Mouse (Mus musculus) common myeloid progenitor, adult 5-6 weeks (primary cell): Measurements from ENCODE around the gene Ppp5c. TPM values are rescaled to one million over a fixed set of nuclear protein-coding genes. Genes with fewer than 3 reads are reported as not detected.
A peak's percentile ranks its signal among the peaks of the same experiment; 100 is the strongest.
"Not testable (repeated sequence)": the region's sequence is repeated elsewhere in the genome, so short reads cannot be mapped to it uniquely, and the experiment has no call there.

Experiments
- ATAC-seq: replicated peaks from 2 replicates; pipeline ENCODE4 v1.8.0; 2016; ENCODE audit warnings: low read depth, mild to moderate bottlenecking, moderate TSS enrichment, inconsistent platforms; ENCODE audit not compliant: poor library complexity, severe bottlenecking
- total RNA-seq: library from RNA; stranded (forward); fragments of 200-1000, 187-1606 nt; gene quantifications from 2 replicates; pipeline ENCODE4 v1.2.3, GENCODE M21; 2017

The Ppp5c gene
- total RNA-seq = 75.0 and 99.0 TPM in 2 replicates

- ATAC-seq = peak; percentile 57
These were observed at the start of gene Ppp5c for GRCm38 (mm10) chr7:17027588-17028343. Gene Ppp5c, minus strand, starts transcription at chr7:17027924.

- no peak for ATAC-seq
These were observed 48.8 kb upstream of the Ppp5c start for GRCm38 (mm10) chr7:17076542-17076941.

DNA sequence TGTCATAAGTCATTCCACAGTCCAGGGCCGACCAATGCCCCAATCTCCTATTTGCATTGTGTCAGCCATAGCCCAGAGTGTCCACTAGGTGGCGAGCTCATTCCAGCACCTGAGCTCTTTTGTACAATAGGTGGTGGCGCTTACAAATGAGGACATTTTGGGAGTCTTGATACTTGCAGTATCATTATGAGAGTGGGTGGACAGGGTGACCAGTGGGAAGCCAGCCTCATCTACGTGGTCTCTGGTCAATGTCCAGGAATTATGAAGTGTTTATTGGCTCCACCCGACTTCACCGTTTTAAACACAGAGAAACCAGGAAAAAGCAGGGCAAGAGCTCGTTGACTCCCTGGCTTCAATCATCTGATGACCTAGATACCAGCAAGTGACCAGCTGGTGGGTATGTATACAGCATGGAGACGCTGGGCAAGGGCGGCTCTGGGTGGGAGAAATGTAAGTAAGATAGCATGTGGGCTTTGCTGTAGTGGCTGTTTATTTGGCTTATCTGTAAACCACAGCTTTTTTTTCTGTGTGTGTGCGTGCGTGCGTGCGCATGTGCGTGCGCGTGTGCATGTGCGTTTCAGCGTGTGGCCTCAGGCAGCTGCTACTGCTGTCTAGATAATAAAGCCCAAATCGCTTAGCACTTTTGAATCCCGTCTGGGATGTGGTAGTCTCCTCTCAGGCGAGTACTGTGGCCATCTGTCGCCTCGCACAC is 46.3 kb upstream of the Ppp5c start, which contains the start of gene Psg16:
Gene Psg16 (plus strand): TSS at position 137 of the 712 bp plus-strand sequence.
- peak; percentile 95 for ATAC-seq

- ATAC-seq = no peak
These were observed 45.8 kb upstream of the Ppp5c start for GRCm38 (mm10) chr7:17073513-17073903.

DNA sequence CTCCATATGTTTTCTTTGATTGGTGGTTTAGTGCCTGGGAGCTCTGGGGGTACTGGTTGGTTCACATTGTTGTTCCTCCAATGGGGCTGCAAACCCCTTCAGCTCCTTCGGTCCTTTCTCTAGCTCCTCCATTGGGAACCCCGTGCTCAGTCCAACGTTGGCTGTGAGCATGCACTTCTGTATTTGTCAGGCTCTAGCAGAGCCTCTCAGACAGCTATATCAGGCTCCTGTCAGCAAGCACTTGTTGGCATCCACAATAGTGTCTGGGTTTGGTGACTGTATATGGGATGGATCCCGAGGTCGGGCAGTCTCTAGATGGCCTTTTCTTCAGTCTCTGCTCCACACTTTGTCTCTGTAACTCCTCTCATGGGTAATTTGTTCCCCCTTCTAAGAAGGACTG is 39.9 kb upstream of the Ppp5c start:
- ATAC-seq = not testable (repeated sequence)

DNA sequence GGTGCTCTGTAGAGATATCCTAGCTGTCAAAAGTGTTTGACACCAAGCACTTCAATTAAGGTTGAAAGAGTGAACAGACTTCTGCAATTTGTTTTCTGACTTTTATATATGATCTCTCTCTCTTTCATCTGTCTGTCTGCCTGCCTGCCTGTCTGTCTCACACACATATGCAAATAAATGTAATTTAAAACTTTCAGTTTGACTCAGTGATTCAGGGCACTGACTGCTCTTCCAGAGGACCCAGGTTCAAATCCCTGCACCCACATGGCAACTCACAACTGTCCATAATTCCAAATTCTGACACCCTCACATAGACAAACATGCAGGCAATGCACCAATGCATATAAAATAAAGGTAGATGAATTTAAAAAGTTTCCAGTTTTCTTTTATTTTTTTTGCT is 39.3 kb upstream of the Ppp5c start:
- no peak for ATAC-seq

- ATAC-seq = peak; percentile 88
These were observed 38.7 kb upstream of the Ppp5c start for GRCm38 (mm10) chr7:17066412-17066811.

DNA sequence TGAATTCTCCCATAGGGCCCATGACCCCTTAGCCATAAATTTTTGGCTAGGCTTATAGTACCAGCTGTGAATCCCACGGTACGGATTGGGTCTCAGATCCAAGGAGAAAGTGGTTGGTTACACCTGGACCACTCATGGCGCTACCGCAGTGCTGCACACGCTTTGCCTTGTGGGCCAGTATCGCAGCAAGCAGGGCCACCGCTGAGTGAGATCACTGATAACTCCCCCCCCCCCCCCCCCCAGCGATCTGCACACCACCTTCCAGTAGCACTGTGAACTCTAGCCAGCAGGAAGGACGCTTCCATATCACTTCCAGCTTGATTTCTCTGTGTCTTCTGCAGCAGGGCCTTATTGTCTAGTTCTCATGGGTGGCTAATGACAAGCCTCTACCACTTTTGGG is 37.9 kb upstream of the Ppp5c start:
- no peak for ATAC-seq

DNA sequence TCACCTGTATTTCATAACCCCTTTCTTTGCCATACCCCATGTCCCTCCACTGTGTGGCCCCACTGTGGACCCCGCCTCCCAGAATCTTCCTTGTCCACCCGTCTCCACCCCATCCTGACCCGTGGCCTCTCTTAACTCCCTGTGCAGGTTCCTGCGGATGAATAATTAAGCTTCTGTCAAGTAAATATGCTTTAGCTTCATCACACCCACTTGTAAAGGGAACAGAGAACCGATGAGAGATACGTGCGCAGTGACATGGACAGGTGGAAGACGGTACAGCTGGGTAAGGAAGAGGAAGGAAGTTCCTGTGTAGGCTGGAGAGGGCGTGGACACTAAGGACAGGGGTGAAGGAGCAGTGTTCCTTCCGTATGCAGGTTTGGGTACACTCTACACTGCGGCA is 35.1 kb upstream of the Ppp5c start:
- ATAC-seq = peak; percentile 19

DNA sequence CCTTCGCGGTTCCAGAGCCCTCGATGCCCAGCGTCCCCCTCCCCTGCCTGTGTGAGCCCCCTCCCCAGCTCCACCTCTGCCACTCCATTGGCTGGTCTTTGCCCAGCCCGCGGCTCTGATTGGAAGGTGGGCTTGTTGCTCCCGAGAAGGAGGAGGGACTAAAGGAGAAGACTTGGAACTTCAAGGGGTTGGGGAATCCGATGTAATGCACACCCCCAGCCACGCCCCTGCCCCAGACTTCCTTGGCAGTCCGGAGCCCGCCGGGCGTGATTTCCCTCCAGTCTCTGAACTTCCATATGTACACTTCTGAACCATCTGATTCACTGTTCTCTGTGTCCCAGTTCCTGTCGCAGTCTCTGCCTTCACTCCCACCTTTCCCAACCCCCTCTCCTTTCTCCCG is 34.7 kb upstream of the Ppp5c start, which contains the start of gene Hif3a:
Gene Hif3a (minus strand): TSS at position 39 of the 400 bp plus-strand sequence.
- no peak for ATAC-seq

- no peak for ATAC-seq
These were observed 33.3 kb upstream of the Ppp5c start for GRCm38 (mm10) chr7:17060782-17061605.

DNA sequence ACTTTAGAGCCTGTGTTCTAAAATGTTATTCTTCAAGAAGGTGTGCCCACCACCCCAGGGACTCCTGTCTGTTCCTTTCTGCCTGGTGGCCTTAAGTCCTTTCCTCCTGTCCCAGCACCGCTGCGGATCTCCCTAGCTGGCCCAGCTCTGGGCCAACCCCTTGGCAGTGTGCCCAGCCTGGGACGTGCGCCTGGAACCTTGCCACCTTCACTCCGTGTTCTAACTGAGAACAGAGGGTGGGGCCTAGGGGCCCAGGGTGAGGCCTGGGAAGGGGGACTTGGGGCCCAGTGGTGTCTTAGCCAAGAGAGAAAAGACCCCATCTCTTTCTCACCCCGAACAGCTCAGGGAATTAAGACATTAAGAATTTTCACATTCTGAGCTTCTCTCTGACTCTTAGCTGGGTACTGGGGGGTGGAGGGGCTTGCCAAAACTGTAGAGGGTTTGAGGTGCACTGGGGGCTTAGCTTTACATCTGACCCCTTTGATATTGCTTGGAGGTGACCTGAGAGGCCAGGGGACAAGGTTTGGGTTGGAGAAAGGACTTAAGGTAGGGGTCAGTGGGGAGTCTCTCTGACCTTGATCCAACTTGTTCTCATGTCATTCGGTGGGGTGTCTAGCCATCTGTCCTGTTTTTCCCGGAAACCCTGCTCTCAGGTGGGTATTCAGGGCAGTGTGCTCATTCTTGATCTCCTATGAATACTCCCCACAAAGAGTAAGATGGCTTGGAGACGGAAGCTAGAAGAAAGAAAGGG is 32.5 kb upstream of the Ppp5c start:
- ATAC-seq = peak; percentile 23; the same call in 1 of the 2 replicates

DNA sequence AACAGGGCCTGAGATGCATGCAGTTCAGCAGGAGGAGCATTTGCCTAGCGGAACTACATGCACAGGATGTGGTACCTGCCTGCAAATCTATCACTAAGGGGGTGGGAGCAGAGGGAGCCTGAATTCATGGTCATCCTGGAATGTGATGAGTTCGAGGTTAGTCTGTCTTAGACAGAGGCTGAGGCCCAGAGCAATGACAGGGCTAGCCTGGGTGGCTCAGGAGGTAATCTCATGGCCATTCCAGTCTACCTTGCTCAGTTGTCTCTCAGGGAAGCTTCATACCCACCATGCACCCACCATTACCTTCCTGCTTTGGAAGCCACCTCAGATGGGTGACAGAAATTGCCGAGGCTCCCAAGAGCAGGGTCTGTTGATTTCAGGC is 31.7 kb upstream of the Ppp5c start:
- ATAC-seq = no peak

- ATAC-seq = no peak
These were observed 31.2 kb upstream of the Ppp5c start for GRCm38 (mm10) chr7:17058816-17059462.

DNA sequence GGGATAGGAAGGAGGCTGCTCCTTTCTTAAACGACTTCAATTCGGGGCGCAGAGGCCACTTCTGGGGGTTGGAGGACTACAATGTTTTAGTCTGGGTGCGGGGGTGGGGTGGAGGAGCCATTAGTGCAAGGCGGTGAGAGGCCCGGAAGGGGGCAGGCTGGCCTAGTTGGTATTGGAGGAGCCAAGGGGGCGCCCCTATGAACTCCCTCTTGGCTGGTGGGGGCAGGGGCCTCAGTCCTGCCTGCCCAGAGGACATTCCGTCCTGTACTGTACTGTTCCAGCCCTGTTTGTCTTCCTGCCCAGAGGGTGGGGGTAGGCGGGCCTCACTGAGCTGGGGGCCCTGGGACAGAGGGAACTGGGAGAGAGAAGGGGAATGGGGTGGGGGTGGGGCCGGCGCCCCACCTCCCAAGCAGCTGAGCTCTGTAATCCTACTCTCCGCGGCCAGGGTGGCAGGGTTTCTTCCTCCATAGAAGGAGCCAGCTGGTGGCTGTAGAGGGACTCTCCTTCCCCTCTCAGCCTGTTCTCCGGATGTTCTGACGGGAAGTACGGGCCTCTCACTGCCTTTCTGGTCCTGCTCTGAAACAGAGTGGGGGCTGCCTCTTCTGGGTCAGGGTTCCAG is 30.5 kb upstream of the Ppp5c start:
- peak; percentile 37 for ATAC-seq

GRCm38 (mm10) chr7:17056601-17057523 is 29.1 kb upstream of the Ppp5c start:
- ATAC-seq = peak; percentile 27

- peak; percentile 66 for ATAC-seq
These were observed 28.4 kb upstream of the Ppp5c start for GRCm38 (mm10) chr7:17056081-17056581.
